Mouse (Mus musculus): ENCODE results near the gene Ccdc141. TPM values are rescaled to one million over a fixed set of nuclear protein-coding genes. Genes with fewer than 3 reads are reported as not detected.
A peak's percentile ranks its signal among the peaks of the same experiment; 100 is the strongest.

Ccdc141 gene
- total RNA-seq (2014; rRNA removed), result 11.3 and 18.6 TPM in 2 replicates
- 5.0 and 7.3 TPM in 2 replicates for polyA plus RNA-seq (2015; fragmentation: Nextera tagmentation; extraction: Ambion mirVana)

GRCm38 (mm10) chr2:77170633-77171105, at the start of gene Ccdc141:
Ccdc141 (minus strand) TSS chr2:77170636.
- H3K4me2 ChIP-seq (ENCODE audit: low read depth), result peak within 1 kb of the TSS; percentile 57
- TF ChIP-seq CTCF (IDR thresholded peaks at IDR 0.05; ENCODE audit: low read depth), result no peak
- DNase-seq (no peak), ATAC-seq (no peak)
- peak within 1 kb of the TSS; percentile 39 for H3K9ac ChIP-seq
- no peaks in the 10 kb centered on the region for H3K4me1 ChIP-seq (ENCODE audit: insufficient read depth)
- H3K27me3 ChIP-seq (ENCODE audit: insufficient read depth, low read length), result no peaks in the 10 kb centered on the region
- peak within 1 kb of the TSS; percentile 35 for H3K4me3 ChIP-seq (ENCODE audit: low read depth, low read length)
- WGBS, result 10% methylated on average over 5 of the region's 6 CpGs
- no peaks in the 10 kb centered on the region for H3K9me3 ChIP-seq (ENCODE audit: low read length)
- no peaks in the 10 kb centered on the region for H3K36me3 ChIP-seq (ENCODE audit: insufficient read depth)
- H3K27ac ChIP-seq (ENCODE audit: low read depth, low read length), result peak within 1 kb of the TSS; percentile 45; the same call in 1 of the 2 replicates

DNA sequence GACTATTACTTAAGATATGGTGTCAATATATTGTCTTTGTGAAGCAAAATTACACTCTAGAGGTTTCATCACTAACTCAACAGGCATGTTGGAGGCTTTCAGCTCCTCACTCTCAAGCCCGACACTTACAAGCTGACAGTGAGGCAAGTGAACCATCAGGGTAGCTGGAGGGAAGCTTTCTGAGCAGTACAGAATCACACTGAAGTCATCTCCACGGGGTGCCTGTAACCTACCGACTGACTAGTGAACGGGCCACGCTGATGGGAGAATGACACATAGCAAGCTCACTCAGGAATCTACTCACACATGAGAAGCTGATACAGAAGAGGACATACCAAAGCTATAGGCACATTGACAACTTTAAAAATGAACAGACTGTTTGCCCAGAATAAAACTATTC, 42.4 kb upstream of the Ccdc141 start:
- no peaks in the 10 kb centered on the region for H3K4me1 ChIP-seq (ENCODE audit: insufficient read depth)
- ATAC-seq (no peak), DNase-seq (no peak)
- no peak overlapping the region for H3K4me2 ChIP-seq (ENCODE audit: low read depth)
- no peak for TF ChIP-seq CTCF (IDR thresholded peaks at IDR 0.05; ENCODE audit: low read depth)
- H3K9me3 ChIP-seq (ENCODE audit: low read length), result no peaks in the 10 kb centered on the region
- peaks cover 26% of the 10 kb centered on the region for H3K36me3 ChIP-seq (ENCODE audit: insufficient read depth)
- H3K9ac ChIP-seq, result no peak overlapping the region
- no peak overlapping the region for H3K4me3 ChIP-seq (ENCODE audit: low read depth, low read length)
- H3K27me3 ChIP-seq (ENCODE audit: insufficient read depth, low read length), result no peaks in the 10 kb centered on the region
- 71% methylated on average over 5 of the region's 5 CpGs for WGBS
- no peak overlapping the region for H3K27ac ChIP-seq (ENCODE audit: low read depth, low read length)

GRCm38 (mm10) chr2:77206951-77207350, 36.5 kb upstream of the Ccdc141 start:
- Histone ChIP-seq H3K27ac (ENCODE audit: low read depth, low read length) (no peak overlapping the region), H3K9me3 (ENCODE audit: low read length) (no peaks in the 10 kb centered on the region), H3K9ac (no peak overlapping the region), H3K4me3 (ENCODE audit: low read depth, low read length) (no peak overlapping the region), H3K36me3 (ENCODE audit: insufficient read depth) (peaks cover 22% of the 10 kb centered on the region), H3K4me2 (ENCODE audit: low read depth) (no peak overlapping the region), H3K4me1 (ENCODE audit: insufficient read depth) (no peaks in the 10 kb centered on the region), H3K27me3 (ENCODE audit: insufficient read depth, low read length) (no peaks in the 10 kb centered on the region)
- ATAC-seq, result no peak
- TF ChIP-seq CTCF (IDR thresholded peaks at IDR 0.05; ENCODE audit: low read depth), result no peak
- DNase-seq, result no peak
- WGBS, result 96% methylated on average over 3 of the region's 3 CpGs

DNA sequence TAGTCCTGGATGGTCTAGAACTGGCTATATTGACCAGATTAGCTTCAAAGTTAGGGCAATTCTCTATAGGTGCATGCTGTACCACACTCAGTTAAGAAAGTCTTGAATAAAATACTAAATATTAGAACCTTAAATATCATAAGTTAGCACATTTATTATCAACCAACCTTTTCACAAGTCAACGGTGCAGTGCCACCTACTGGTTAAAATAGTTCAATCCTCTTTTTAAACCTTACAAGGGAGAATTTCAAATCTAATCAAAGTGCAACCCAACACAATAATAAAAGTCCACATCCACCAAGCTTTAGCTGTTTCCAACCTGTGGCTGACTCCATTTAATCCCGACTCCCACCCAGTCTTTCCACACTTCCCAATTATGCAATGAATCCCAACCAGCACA, 33.5 kb upstream of the Ccdc141 start:
- no peak for ATAC-seq
- Histone ChIP-seq H3K9me3 (ENCODE audit: low read length) (no peaks in the 10 kb centered on the region), H3K4me3 (ENCODE audit: low read depth, low read length) (no peak overlapping the region), H3K27me3 (ENCODE audit: insufficient read depth, low read length) (no peaks in the 10 kb centered on the region), H3K27ac (ENCODE audit: low read depth, low read length) (no peak overlapping the region), H3K4me2 (ENCODE audit: low read depth) (no peak overlapping the region), H3K36me3 (ENCODE audit: insufficient read depth) (peaks cover 11% of the 10 kb centered on the region; the same call in 1 of the 2 replicates), H3K9ac (no peak overlapping the region), H3K4me1 (ENCODE audit: insufficient read depth) (no peaks in the 10 kb centered on the region)
- TF ChIP-seq CTCF (IDR thresholded peaks at IDR 0.05; ENCODE audit: low read depth), result peak; percentile 65
- 61% methylated on average over 2 of the region's 2 CpGs for WGBS
- DNase-seq, result peak; percentile 56

DNA sequence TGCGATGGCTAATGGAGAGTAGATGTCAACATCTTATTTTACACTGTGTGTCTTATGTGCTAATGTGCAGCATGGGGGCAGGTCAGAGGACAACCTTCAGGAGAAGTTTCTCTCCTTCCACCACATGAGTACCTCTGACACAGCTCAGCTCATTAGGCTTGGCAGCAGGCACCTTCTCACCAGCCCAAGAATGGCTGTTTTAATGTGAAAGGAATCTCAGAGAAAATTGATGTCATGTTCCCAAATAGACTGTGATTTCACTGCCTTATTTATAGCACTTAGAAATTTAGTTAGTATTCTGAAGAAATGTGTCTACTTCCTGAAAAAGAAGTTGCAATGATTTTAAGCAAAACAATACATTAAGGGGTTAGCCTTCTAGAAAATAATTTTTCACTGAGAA, 31.5 kb upstream of the Ccdc141 start:
- Histone ChIP-seq H3K27ac (ENCODE audit: low read depth, low read length) (no peak overlapping the region), H3K4me1 (ENCODE audit: insufficient read depth) (no peaks in the 10 kb centered on the region), H3K9me3 (ENCODE audit: low read length) (no peaks in the 10 kb centered on the region), H3K4me2 (ENCODE audit: low read depth) (no peak overlapping the region), H3K27me3 (ENCODE audit: insufficient read depth, low read length) (no peaks in the 10 kb centered on the region), H3K4me3 (ENCODE audit: low read depth, low read length) (no peak overlapping the region), H3K36me3 (ENCODE audit: insufficient read depth) (peaks cover 2% of the 10 kb centered on the region; the same call in 1 of the 2 replicates), H3K9ac (no peak overlapping the region)
- no peak for DNase-seq
- no peak for TF ChIP-seq CTCF (IDR thresholded peaks at IDR 0.05; ENCODE audit: low read depth)
- 96% methylated on average over 1 of the region's 1 CpGs for WGBS
- peak; percentile 40; the same call in 1 of the 2 replicates for ATAC-seq

DNA sequence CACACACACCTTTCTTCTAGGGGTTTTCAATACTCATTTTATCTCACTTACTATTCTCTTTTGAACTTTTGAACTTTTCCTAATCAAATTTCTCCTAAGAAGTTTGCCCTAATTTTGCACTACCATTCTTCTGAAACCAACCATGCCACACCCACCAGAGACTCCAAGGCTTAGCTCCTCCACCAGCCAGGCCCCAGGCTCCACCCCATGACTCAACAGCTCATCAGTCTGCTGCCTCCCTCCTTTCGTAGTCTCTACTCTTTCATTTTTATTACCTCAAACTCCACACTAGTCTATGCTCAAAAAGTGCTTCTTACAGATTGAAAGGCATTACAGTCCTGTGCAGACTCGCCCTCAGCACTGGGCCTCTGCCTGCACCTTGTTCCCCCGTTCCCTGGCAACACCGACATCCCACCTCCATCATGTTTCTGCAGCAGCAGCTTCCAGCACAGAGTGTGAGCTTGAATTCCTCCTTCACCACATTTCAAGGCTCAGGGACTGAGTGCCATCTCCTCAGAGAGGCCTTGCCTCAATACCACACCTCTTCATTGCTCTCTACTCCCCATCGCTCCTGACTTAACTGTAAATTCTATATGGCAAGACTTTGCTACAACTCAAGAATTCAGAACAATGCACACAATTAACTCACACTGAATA, 30.6 kb upstream of the Ccdc141 start:
- Histone ChIP-seq H3K9me3 (ENCODE audit: low read length) (no peaks in the 10 kb centered on the region), H3K4me3 (ENCODE audit: low read depth, low read length) (no peak overlapping the region), H3K27me3 (ENCODE audit: insufficient read depth, low read length) (no peaks in the 10 kb centered on the region), H3K9ac (no peak overlapping the region), H3K36me3 (ENCODE audit: insufficient read depth) (no peaks in the 10 kb centered on the region; the same call in none of the 2 replicates), H3K27ac (ENCODE audit: low read depth, low read length) (no peak overlapping the region), H3K4me2 (ENCODE audit: low read depth) (no peak overlapping the region), H3K4me1 (ENCODE audit: insufficient read depth) (no peaks in the 10 kb centered on the region)
- no peak for DNase-seq
- ATAC-seq, result no peak
- no peak for TF ChIP-seq CTCF (IDR thresholded peaks at IDR 0.05; ENCODE audit: low read depth)
- WGBS, result 89% methylated on average over 5 of the region's 5 CpGs

GRCm38 (mm10) chr2:77200379-77200778, 29.9 kb upstream of the Ccdc141 start:
- WGBS, result 91% methylated on average over 4 of the region's 4 CpGs
- H3K4me1 ChIP-seq (ENCODE audit: insufficient read depth), result no peaks in the 10 kb centered on the region
- peaks cover 7% of the 10 kb centered on the region for H3K36me3 ChIP-seq (ENCODE audit: insufficient read depth)
- ATAC-seq, result no peak
- H3K27me3 ChIP-seq (ENCODE audit: insufficient read depth, low read length), result no peaks in the 10 kb centered on the region
- H3K27ac ChIP-seq (ENCODE audit: low read depth, low read length), result no peak overlapping the region
- H3K4me2 ChIP-seq (ENCODE audit: low read depth), result no peak overlapping the region
- no peak for TF ChIP-seq CTCF (IDR thresholded peaks at IDR 0.05; ENCODE audit: low read depth)
- no peak overlapping the region for H3K4me3 ChIP-seq (ENCODE audit: low read depth, low read length)
- no peak overlapping the region for H3K9ac ChIP-seq
- no peaks in the 10 kb centered on the region for H3K9me3 ChIP-seq (ENCODE audit: low read length)
- no peak for DNase-seq

Data from forebrain, postnatal 0 days (tissue).